Mouse (Mus musculus) fibroblast of lung, adult 2 months (primary cell): ENCODE results near the gene Olfr374.
"Not testable (repeated sequence)": the region's sequence is repeated elsewhere in the genome, so short reads cannot be mapped to it uniquely, and the experiment has no call there.

Experiments used
- DNase-seq: peaks from one replicate; pipeline ENCODE4 v3.0.0-alpha.2; 2011; ENCODE audit warnings: low read depth

Gene Olfr374

DNA sequence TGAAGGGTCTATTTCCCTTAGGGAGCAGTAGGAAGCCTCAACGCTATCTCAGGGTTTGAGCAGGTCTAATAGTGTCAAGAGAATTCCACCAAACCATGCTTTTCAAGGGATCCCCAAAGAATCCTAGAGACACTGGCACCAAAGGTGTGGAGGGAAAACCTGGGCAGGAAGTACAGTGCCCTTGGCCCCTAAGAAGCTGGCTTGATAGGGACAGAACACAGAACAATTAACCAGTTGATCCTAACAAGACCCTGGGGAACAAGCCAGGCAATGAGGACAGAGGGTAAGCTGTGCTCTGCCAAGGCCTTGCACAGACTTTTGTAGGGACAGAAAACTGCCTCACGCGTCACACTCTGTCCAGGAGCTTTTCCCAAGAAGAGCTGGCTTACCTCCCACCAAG is at the start of gene Olfr374:
Gene Olfr374, plus strand, starts transcription at position 301 of the 400 bp plus-strand sequence.
- DNase-seq: no peak

DNA sequence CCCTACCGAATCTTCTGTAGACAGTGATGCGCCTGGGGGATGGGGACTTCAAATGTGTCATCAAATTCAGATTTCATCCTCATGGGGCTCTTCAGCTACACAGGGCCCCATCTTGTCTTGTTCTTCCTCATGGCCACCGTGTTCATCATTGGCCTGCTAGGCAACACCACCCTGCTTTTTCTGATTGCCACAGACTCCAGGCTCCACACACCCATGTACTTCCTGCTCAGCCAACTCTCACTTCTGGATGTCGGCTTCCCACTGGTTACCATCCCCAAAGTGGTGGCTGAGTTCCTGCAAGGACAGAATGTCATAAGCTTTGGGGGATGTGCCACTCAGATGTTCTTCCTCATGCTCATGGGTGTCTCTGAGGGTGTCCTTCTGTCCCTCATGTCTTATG is 49.2 kb upstream of the Olfr374 start:
- not testable (repeated sequence) for DNase-seq

DNA sequence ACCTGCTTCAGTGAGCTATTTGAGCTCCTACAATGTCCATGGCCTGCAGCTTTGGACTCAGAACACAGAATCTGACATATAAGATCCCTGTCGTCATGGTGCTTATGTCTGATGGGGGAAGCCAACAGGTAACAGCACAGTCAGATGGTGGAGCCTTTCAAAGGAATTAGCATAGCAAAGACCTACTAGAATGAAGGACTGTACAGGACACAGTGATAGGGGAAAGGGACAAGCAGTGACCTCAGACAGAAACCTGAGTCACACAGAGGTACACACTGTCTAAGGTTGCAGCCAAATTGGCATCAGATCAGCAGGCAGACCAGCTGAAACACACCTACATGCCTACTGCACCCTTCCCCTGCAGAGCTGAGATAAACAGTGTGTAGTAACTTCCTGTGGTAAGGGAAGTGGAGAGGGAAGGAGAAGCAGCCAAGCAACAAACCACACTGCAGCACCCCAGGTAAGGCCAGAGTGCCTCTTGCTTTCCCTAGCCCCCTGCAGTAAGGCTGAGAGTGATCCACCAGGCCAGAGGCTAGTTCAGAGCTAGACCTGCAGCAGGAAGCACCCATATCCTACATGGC is 39.9 kb upstream of the Olfr374 start:
- DNase-seq: not testable (repeated sequence)

DNA sequence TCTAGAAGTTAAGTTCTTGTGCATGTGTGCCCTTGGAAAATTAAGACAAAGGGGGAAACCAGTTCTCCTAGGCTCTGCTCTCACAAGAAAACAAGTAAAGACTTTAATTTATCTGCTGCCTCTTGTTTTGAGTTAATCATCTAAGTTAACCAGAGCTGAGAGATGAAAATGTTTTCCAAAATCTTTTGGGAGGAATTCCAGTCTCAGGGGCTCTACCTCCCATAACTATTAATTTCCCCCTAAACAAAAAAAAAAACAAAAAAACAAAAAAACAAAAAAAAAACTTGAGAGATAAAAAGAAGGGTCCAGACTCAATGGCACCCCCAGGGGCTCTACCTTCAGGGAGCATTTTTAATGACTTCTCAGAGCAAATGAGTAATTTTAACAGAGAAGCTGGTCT is 24.0 kb upstream of the Olfr374 start, which contains the start of gene Olfr373:
Gene Olfr373, plus strand, starts transcription at position 301 of the 400 bp plus-strand sequence.
- not testable (repeated sequence) for DNase-seq

DNA sequence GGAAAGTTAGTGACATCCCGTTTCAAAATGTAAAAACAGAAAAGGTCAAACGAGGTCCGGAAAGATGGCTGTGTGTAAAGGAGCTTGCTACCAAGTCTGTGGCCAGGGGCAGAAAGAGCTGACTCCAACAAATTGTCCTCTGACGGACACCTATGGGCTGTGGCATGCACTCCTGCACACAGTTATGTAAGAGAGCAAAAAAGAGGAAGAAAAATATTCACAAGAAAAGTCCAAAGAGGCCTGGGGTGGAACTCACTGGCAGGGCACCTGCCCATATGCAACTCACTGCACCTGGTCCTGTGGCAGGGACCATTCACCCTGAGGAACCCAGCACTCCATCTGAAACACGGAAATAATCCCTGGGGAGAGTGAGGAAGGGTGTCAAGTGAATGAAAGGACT is 22.1 kb upstream of the Olfr374 start:
- no peak for DNase-seq

DNA sequence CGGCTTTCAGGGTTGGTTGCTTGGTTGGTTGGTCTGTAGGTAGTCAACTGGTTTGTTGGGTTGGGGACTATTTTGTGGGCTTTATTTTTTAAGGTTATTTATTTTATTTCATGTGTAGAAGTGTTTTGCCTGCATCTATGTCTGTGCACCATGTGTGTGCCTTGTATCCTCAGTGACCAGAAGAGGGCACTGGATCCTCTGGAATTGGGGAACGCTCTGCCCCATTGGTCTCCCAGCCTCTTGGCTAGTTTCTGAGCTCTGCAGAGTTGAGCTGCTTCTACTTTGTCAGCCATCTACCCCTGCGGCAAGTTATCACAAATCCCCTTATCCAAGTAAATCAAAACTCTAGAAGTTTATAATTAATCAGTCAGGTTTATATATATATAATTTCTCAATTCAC is 19.2 kb upstream of the Olfr374 start:
- DNase-seq: not testable (repeated sequence)

DNA sequence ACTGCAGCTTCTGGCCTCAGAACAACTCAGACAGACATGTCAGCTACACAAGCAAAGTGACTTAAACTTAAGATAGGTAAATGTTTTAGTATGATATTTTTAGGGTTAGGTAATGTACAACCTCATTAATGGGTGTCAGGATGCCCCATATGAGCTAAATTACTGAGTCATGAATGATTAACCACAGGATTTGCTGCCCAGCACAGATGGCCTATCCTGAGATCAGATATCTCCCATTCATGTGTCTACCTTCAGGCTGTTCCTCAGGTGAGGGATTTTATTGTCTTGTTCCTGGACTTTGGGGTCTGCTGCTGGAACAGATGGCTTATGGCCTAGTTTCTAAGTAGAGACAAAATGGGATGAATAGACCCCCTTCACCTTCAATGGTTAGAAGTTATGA is 10.1 kb upstream of the Olfr374 start:
- DNase-seq: not testable (repeated sequence)

DNA sequence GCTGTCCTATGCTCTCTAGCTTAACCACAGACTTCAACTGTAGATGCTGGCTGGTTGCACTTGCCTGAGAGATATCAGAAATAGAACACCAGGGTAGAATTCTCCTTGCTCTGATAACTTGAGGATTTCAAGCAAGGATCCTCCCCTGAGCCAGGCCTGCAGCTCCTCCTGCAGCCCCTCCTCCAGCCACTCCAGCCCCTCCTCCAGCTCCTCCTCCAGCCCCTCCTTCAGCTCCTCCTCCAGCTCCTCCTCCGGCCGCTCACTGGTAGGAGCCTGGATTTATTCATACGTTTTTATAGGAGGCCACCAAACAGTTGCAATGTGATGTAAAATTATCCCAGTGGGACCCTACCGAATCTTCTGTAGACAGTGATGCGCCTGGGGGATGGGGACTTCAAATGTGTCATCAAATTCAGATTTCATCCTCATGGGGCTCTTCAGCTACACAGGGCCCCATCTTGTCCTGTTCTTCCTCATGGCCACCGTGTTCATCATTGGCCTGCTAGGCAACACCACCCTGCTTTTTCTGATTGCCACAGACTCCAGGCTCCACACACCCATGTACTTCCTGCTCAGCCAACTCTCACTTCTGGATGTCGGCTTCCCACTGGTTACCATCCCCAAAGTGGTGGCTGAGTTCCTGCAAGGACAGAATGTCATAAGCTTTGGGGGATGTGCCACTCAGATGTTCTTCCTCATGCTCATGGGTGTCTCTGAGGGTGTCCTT is 7.3 kb upstream of the Olfr374 start:
- DNase-seq: not testable (repeated sequence)

DNA sequence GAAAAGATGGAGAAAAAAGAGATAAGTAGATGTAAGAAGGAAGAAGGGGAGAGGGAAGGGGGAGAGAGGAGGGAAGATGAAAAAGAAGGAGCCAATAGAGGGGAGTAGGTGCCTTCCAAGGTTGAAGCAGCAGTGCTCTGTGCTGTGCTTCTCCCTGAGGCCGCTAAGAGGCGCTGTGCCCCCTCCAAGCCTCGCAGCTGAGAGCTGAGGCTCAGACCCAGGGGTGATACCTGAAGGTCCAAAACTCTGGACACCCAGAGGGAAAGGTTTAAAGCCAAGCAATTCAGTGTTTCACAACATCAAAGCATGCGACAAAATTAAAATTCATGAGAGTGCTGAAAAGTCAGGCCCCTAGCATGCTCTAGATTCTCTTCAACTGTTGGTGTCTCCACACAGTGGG is 1.7 kb upstream of the Olfr374 start:
- no peak for DNase-seq

DNA sequence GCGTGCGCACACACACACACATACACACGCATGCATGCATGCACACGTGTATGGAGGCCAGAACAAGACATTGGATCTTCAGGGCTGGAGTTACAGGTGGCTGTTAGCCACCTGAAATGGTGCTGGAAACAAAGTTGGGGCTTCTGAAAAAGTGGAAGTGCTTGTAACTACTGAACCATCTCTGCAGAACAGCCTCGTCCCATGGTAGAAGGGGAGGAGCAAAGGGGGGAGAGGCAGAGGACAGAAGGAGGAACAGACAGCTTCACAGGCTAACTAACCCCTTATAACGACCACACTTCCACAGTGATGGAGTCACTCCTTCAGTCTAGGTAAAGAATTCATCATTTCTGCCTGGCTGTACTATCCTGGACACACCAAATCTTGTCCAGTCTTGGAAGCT is 4.0 kb downstream of the Olfr374 start:
- no peak for DNase-seq

DNA sequence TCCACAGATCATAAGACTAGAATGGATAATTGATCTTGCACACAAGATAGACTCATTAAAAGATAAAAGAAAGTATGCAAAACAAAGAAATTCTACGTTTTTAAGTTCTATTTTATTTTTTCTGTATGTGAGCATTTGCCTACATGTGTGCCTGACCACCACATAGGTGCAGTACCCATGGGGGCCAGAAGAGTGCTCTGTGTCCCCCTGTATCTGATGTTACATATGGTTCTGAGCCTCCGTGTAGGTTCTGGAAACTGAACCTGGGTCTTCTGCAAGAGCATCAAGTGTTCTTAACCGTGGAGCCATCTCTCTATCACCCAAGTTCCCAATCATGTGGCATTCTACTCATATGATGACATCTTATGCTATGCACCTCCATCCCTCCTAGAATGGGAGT is 5.6 kb downstream of the Olfr374 start:
- DNase-seq: no peak

DNA sequence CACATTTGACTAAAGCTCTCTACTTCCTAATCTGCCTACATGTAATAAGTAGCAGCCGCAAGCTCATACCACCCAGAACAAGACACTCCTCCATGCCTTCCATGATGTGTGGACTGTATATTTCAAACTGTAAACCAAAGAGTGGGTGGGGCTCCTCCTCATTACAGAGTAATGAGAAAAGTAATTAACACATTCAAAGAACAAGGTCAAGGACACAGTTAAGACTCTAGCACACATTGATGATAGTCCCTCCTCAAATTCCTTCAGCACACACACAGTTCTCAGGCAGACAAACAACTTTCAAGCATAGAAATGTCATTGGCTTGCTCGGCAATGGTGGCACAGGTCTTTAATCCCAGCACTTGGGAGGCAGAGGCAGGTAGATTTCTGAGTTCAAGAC is 8.4 kb downstream of the Olfr374 start:
- DNase-seq: no peak

DNA sequence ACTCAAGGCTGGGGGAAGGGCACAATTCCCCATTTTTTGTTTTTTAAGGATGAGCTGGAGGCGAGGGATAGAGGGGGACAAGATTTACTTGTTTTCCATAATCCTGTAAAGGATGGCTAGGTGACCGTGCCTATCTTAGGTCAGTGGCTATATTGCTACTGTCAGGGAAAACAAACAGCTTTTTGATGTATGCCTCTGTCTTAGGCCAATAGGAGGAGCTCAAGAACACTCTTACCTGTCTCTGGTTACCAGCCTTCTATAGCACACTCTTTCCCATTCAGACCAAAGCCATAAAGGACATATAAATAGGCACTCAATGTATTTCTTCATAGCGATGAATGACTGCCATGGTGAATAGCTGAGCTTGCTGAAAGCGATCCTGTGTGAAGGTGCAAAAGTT is 11.8 kb downstream of the Olfr374 start:
- DNase-seq: no peak

DNA sequence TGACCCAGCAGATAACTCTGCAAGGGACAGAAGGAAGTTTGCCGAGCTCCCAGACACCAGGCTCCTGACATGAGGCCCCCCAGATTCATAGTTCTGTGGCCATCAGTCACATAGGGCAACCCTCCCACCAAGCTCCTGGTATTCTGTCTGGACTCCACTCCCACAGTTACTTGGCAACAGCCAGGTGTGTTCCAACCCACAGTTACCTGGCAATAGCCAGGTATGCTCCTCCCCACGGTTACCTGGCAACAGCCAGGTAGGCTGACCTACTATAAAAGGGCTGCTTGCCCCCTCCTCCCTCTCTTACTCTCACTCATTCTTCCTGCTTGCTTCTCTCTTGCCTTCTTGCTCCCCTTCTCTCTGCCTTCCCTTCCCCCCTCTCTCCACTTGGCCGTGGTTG is 14.6 kb downstream of the Olfr374 start:
- not testable (repeated sequence) for DNase-seq

DNA sequence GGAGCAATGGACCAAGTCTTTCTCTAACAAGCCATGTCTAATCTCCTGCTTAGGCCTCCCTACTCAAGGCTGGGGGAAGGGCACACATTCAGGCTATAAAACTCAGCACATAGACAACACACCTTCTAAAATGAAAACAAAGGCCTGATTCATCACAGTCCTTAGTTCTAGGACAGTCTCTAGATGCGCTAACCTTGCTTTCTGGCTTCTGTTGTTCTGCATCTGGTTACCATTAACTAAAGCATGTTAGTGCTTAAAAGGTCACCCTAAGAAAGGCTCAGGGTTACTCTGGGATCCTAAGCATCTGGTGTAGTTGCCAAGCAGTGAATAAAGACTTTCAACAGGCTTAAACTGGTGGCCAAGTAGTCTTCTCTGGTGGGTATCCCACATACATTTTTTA is 15.2 kb downstream of the Olfr374 start:
- DNase-seq: no peak

DNA sequence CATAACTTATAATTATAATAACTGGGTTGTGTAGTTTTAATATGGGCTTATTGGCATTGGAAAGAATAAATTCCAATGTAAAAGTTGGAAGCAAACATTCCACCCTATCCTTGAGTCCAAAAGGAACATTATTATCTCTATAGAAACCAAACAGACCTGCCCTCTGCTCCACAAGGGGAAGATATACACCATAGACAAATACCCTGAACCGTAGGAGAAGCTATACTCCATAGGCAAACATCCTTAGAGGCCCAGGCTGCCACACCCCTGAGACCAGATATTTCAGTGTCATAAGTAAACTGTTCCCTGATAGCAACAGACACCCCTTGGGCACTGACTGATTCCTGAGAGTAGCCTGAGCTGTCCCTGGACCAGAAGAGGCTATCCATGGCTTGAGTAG is 21.0 kb downstream of the Olfr374 start:
- DNase-seq: no peak

DNA sequence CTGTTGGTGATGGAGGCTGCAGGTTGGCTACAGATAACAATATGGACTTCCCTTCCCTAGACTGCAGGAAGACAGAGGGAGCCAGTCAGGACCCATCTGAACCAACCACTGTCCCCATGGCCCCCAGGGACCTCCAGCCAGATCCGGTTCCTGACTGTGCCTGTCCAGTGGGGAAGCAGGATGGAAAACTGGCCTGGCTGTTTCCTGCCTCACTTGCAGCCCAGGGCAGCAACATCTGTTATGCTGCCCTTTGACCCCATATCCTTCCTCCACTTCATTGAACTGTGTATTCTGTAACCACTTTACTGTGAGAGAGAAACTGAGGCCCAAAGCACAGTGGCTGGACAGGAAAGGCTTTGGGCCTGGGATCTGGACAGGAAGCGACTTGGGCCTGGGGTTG is 24.4 kb downstream of the Olfr374 start:
- DNase-seq: no peak

DNA sequence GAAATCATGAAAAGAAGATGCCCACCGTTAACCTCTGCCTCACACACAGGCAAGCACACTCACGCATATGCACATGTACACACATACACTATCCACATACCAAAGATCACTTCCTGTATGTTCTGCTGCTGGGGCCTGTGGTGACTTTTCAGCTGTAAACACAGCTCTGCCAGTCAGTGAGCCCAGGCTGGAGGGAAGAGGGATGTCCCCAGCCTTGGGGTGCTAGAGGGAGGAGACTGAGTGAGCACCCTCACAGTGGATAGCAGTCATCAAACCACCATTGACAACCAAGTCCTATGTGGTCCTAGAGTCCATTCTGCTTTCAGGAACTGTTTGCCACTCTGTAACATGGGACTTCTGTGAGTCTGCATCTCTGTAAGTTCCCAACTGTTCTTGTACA is 25.1 kb downstream of the Olfr374 start:
- no peak for DNase-seq

DNA sequence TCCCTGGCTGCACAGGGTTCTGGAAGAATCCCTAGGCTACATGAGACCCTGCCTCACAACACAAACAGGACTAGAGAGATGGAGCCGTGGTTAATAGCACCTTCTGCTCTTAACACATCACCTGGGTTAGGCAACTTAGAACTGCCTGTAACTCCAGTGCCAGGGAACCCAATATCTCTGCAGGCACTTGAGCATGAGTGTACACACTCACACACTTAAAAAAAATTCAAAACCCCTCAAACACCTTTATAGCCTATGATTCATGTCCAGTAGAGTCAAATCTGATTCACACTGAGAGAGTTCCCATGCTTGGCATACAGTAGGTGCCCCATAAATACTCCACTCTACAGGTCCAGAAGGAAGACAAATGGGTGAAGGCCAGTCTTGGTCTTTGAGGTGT is 25.6 kb downstream of the Olfr374 start:
- DNase-seq: no peak

DNA sequence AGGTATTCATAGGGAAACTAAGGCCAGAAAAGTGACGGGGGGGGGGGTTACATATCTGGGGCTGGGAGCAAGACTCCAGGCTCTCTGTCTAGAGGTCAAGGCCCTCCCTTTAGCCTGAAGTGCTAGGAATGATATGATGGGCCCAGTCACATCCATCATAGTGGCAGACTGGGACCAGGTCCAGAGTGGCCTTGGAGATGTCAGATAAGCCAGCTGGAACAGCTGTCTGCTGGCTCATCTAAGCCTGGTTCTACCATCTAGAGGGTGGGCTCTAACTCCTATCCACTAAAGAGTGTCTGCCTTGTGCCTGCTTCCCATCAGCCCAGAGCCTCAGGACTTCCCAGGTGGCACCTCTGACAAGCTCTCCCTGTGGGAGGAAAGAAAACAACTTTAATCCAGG is 26.1 kb downstream of the Olfr374 start:
- no peak for DNase-seq

DNA sequence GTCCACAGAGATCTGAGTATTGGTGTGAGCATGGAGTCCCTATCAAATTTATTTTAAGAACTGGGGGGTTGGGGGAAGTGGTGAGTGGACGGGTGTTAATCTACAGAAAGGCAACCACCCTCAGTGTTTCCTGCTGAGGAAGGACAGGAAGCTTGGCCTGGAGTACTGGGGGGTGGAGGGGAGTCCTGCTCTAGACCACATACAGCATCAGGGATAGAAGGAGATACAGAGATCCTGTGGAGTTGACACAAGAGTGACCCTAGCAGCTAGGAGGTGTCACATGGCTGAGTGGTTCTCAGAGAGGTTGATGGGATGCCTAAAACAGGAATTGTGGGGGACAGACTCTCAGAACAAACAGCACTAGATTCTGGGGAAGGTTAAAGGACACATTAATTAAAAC is 26.7 kb downstream of the Olfr374 start:
- no peak for DNase-seq

DNA sequence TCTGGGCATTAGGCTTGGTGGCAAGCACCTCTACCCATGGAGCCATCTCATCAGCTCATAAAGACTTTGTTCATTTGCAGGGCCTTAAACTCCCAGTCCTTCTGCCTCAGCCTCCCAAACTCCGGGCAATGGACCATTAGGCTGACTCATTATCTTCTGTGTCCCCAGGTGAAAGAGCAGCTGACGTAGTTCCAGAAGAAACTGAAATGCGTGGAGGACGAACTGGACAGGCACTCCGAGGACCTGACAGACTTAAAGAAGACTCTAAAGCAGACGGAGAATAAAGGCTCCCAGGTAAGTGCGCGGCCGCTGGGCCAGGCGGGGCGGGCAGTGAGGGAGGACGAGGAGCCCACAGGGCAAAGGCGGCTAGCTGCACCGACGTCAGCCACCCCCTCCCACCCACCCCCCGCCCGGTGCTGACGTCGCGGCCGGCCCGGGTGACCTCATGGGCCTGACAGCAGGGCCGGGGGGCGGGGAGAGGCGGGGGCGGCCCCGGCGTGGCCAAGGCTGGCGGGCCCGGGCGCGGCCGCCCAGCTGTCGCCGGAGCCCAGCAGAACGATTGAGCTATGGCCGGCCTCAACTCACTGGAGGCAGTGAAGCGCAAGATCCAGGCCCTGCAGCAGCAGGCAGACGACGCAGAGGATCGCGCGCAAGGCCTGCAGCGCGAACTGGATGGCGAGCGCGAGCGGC is 28.1 kb downstream of the Olfr374 start, which contains the start of gene Tpm4:
Gene Tpm4, plus strand, starts transcription at position 220 of the 690 bp plus-strand sequence.
- no peak for DNase-seq
